Mouse (Mus musculus): ENCODE measurements around the gene Vamp2.

DNA sequence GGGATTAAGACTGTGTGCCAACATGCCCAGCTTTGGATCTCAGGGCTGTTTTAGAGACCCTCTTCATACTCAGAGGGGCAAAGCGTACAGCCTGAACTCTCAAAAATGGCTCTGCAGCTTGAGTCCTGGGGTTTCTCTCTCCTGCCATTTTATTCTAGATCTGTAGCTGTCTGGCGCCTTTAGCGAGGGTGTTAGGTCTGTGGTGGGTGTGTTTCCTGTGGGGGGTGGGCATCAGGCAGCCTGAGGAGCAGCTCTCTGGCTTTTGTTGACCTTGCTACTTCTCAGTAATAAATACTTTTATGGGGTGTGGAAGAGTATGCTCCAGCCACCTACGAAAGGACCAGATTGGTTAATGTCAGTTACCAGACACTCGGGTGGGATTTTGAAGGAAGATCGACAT, 10.2 kb upstream of the Vamp2 start:
- TF ChIP-seq CTCF (IDR thresholded peaks at IDR 0.05; ENCODE audit: control insufficient read depth, insufficient read depth, insufficient replicate concordance, low read depth, low read length) (no peak), POLR2A (IDR thresholded peaks at IDR 0.05; ENCODE audit: control insufficient read depth, low read depth, low read length) (no peak)

Data from testis, adult 2 months (tissue).